Mouse (Mus musculus) embryonic fibroblast, embryonic 13.5 days (primary cell): Measurements from ENCODE around the gene 4930404H24Rik.

Source experiments
- CTCF ChIP-seq: IDR thresholded peaks from 2 replicates; pipeline ENCODE4 v1.5.1; 2011; ENCODE audit warnings: mild to moderate bottlenecking, control low read depth, low read length, moderate library complexity, borderline replicate concordance; ENCODE audit not compliant: insufficient read depth
- POLR2A ChIP-seq: IDR thresholded peaks from 2 replicates; pipeline ENCODE4 v1.6.1; 2011; ENCODE audit warnings: low read depth, mild to moderate bottlenecking, control low read depth, low read length, moderate library complexity

GRCm38 (mm10) chr2:153467372-153467771, 25.2 kb upstream of the 4930404H24Rik start:
- TF ChIP-seq POLR2A (no peak), CTCF (no peak)
